Mouse (Mus musculus): ENCODE data around the gene Cdkl5. TPM values are rescaled to one million over a fixed set of nuclear protein-coding genes. Genes with fewer than 3 reads are reported as not detected.
"Not testable (repeated sequence)": the region's sequence is repeated elsewhere in the genome, so short reads cannot be mapped to it uniquely, and the experiment has no call there.

Gene Cdkl5
- total RNA-seq, 1 experiment from 2014 or later = 14.2 TPM

- DNase-seq = no peak
Measured at GRCm38 (mm10) chrX:160906952-160907351, 87.6 kb downstream of the Cdkl5 start, which contains the start of gene Gja6. Gja6 (minus strand) TSS chrX:160907052.

GRCm38 (mm10) chrX:160906477-160906876 is 88.0 kb downstream of the Cdkl5 start:
- no peak for DNase-seq

- no peak for DNase-seq
Measured at GRCm38 (mm10) chrX:160905913-160906312, 88.6 kb downstream of the Cdkl5 start.

GRCm38 (mm10) chrX:160905041-160905678 is 89.3 kb downstream of the Cdkl5 start:
- DNase-seq = no peak

- DNase-seq = no peak
Measured at GRCm38 (mm10) chrX:160901118-160901517, 93.4 kb downstream of the Cdkl5 start.

GRCm38 (mm10) chrX:160892077-160892476 is 102.4 kb downstream of the Cdkl5 start:
- DNase-seq = no peak

- DNase-seq = no peak
Measured at GRCm38 (mm10) chrX:160886301-160886700, 108.2 kb downstream of the Cdkl5 start.

- DNase-seq = no peak
Measured at GRCm38 (mm10) chrX:160866576-160866975, 127.9 kb downstream of the Cdkl5 start.

- DNase-seq = no peak
Measured at GRCm38 (mm10) chrX:160865022-160865421, 129.5 kb downstream of the Cdkl5 start.

GRCm38 (mm10) chrX:160863689-160864383 is 130.7 kb downstream of the Cdkl5 start:
- DNase-seq = no peak

- no peak for DNase-seq
Measured at GRCm38 (mm10) chrX:160808226-160808625, 186.3 kb downstream of the Cdkl5 start.

- peak; percentile 49 for DNase-seq
Measured at GRCm38 (mm10) chrX:160804409-160805150, 189.9 kb downstream of the Cdkl5 start.

GRCm38 (mm10) chrX:160794920-160795319 is 199.6 kb downstream of the Cdkl5 start:
- DNase-seq = no peak

GRCm38 (mm10) chrX:160782276-160782675 is 212.2 kb downstream of the Cdkl5 start:
- no peak for DNase-seq

- no peak for DNase-seq
Measured at GRCm38 (mm10) chrX:160773033-160773432, 221.5 kb downstream of the Cdkl5 start.

GRCm38 (mm10) chrX:160769622-160770021 is 224.9 kb downstream of the Cdkl5 start:
- DNase-seq = not testable (repeated sequence)

- DNase-seq = no peak
Measured at GRCm38 (mm10) chrX:160767713-160768112, 226.8 kb downstream of the Cdkl5 start, which contains the start of gene Rs1. Rs1 (plus strand) TSS chrX:160768013.

- no peak for DNase-seq
Measured at GRCm38 (mm10) chrX:160766233-160766616, 228.3 kb downstream of the Cdkl5 start.

- DNase-seq = peak; percentile 93
Measured at GRCm38 (mm10) chrX:160765389-160766232, 228.9 kb downstream of the Cdkl5 start.

GRCm38 (mm10) chrX:160750808-160751207 is 243.7 kb downstream of the Cdkl5 start:
- DNase-seq = no peak

- DNase-seq = no peak
Measured at GRCm38 (mm10) chrX:160748653-160749052, 245.9 kb downstream of the Cdkl5 start.

GRCm38 (mm10) chrX:160745399-160745798 is 249.1 kb downstream of the Cdkl5 start:
- no peak for DNase-seq
